Mouse (Mus musculus) heart, embryonic 14.5 days (tissue): ENCODE results near the gene Rnf111. TPM values are rescaled to one million over a fixed set of nuclear protein-coding genes. Genes with fewer than 3 reads are reported as not detected.

Experiments
- ATAC-seq: fragments of 200-750 bp; cut with Nextera tagmentation; 2 replicates; pipeline ENCODE4 v1.8.0; 2017; ENCODE audit warnings: low read depth, moderate TSS enrichment; ENCODE audit not compliant: insufficient number of reproducible peaks, insufficient read depth, low FRiP score
- H3K27ac ChIP-seq, 2 experiments: fragments of 200-500 bp in 1 of 2; fragments of 300-500 bp in 1 of 2; sonication (generic) in 1 of 2; replicated peaks in 1 of 2; 2 replicates each; pipeline ENCODE4 v1.5.1; 2012 to 2014; ENCODE audit warnings: low read depth in 2 of 2, low read length in 2 of 2, control low read depth in 1 of 2, mild to moderate bottlenecking in 1 of 2, mixed read lengths in 1 of 2; ENCODE audit not compliant: control insufficient read depth in 1 of 2, insufficient read depth in 1 of 2
- H3K27me3 ChIP-seq: fragments of 300-500 bp; sonication (generic); 2 replicates; pipeline ENCODE4 v1.6.1; 2014; ENCODE audit warnings: mild to moderate bottlenecking, low read length, control low read depth; ENCODE audit not compliant: control insufficient read depth, insufficient read depth
- H3K36me3 ChIP-seq: fragments of 300-500 bp; sonication (generic); 2 replicates; pipeline ENCODE4 v1.6.1; 2014; ENCODE audit warnings: mild to moderate bottlenecking, control low read depth, low read length, mixed read lengths; ENCODE audit not compliant: control insufficient read depth, insufficient read depth
- H3K4me1 ChIP-seq, 2 experiments: fragments of 200-500 bp in 1 of 2; fragments of 300-500 bp in 1 of 2; sonication (generic) in 1 of 2; 2 replicates each; pipeline ENCODE4 v1.6.1; 2012 to 2014; ENCODE audit warnings: low read length in 2 of 2, control low read depth in 1 of 2, mixed read lengths in 1 of 2; ENCODE audit not compliant: control insufficient read depth in 2 of 2, insufficient read depth in 2 of 2
- H3K4me2 ChIP-seq: fragments of 300-500 bp; sonication (generic); 2 replicates; pipeline ENCODE4 v1.6.1; 2014; ENCODE audit warnings: mild to moderate bottlenecking, low read length
- H3K4me3 ChIP-seq, 2 experiments: fragments of 200-500 bp in 1 of 2; fragments of 300-500 bp in 1 of 2; sonication (generic) in 1 of 2; 2 replicates each; pipeline ENCODE4 v1.5.1; 2012 to 2014; ENCODE audit warnings: low read length in 2 of 2, mild to moderate bottlenecking in 2 of 2, control low read depth in 1 of 2, low read depth in 1 of 2, moderate library complexity in 1 of 2; ENCODE audit not compliant: control insufficient read depth in 1 of 2, insufficient read depth in 1 of 2
- H3K9ac ChIP-seq: fragments of 300-500 bp; sonication (generic); 2 replicates; pipeline ENCODE4 v1.6.1; 2014; ENCODE audit warnings: mild to moderate bottlenecking, low read length
- H3K9me3 ChIP-seq: fragments of 300-500 bp; sonication (generic); 2 replicates; pipeline ENCODE4 v1.6.1; 2016; ENCODE audit warnings: low read length, control low read depth; ENCODE audit not compliant: control insufficient read depth
- WGBS: fragments of 180-500 bp; shearing (Covaris S2); extraction: QIAGEN DNeasy Blood & Tissue Kit; methylation state at CpG from one replicate; pipeline ENCODE4 v1.1.7; 2014; 5-methylcytosine and 5-hydroxymethylcytosine counted together
- polyA plus RNA-seq: library from polyadenylated mRNA; unstranded; fragments of >200 nt; fragmentation: Nextera tagmentation; extraction: Ambion mirVana; gene quantifications from 2 replicates; pipeline ENCODE4 v1.2.1, GENCODE M21; 2014

The Rnf111 gene
- polyA plus RNA-seq, 1 experiment from 2014 or later, result 22.8 TPM

GRCm38 (mm10) chr9:70421257-70422056 lies 82.1 kb downstream of the Rnf111 start, which contains the start of gene Ccnb2:
Gene Ccnb2 (minus strand): TSS chr9:70421547.
- peak within 1 kb of the TSS; percentile 86 for H3K9ac ChIP-seq

GRCm38 (mm10) chr9:70416412-70416811 lies 87.1 kb downstream of the Rnf111 start:
- Histone ChIP-seq H3K4me3 (no peak overlapping the region), H3K36me3 (peaks cover 73% of the 10 kb centered on the region), H3K27ac (no peak overlapping the region), H3K27me3 (no peaks in the 10 kb centered on the region), H3K9me3 (no peaks in the 10 kb centered on the region), H3K9ac (no peak overlapping the region), H3K4me2 (no peak overlapping the region), H3K4me1 (peaks cover 2 to 14% of the 10 kb centered on the region in 2 experiments; a peak in 2 of 4 replicates)
- WGBS, result 83% methylated on average over 3 of the region's 3 CpGs
- ATAC-seq, result no peak

More at GRCm38 (mm10) chr9:70421257-70422056, 82.1 kb downstream of the Rnf111 start, which contains the start of gene Ccnb2:
- WGBS, result 2% methylated on average over 45 of the region's 45 CpGs
- H3K4me1 ChIP-seq, result peaks cover 2 to 16% of the 10 kb centered on the region in 2 experiments; a peak in 3 of 4 replicates
- peak; percentile 92 for ATAC-seq
- no peaks in the 10 kb centered on the region for H3K27me3 ChIP-seq
- peak within 1 kb of the TSS; percentile 90 for H3K4me2 ChIP-seq
- peak within 1 kb of the TSS; percentile 76 to 81 for H3K4me3 ChIP-seq
- H3K27ac ChIP-seq, result peak within 1 kb of the TSS; percentile 46 to 68
- no peaks in the 10 kb centered on the region for H3K9me3 ChIP-seq
- peaks cover 55% of the 10 kb centered on the region for H3K36me3 ChIP-seq

GRCm38 (mm10) chr9:70413038-70413437 lies 90.5 kb downstream of the Rnf111 start:
- H3K4me1 ChIP-seq, result peaks cover 2% of the 10 kb centered on the region in 2 experiments; a peak in 1 of 4 replicates
- no peak overlapping the region for H3K9ac ChIP-seq
- H3K4me3 ChIP-seq, result no peak overlapping the region
- no peaks in the 10 kb centered on the region for H3K27me3 ChIP-seq
- H3K27ac ChIP-seq, result no peak overlapping the region
- ATAC-seq, result no peak
- no peak overlapping the region for H3K4me2 ChIP-seq
- H3K9me3 ChIP-seq, result no peaks in the 10 kb centered on the region
- H3K36me3 ChIP-seq, result peaks cover 94% of the 10 kb centered on the region
- 89% methylated on average over 7 of the region's 7 CpGs for WGBS

- Histone ChIP-seq H3K9ac (no peak overlapping the region), H3K4me3 (no peak overlapping the region), H3K27me3 (no peaks in the 10 kb centered on the region), H3K9me3 (no peaks in the 10 kb centered on the region), H3K4me1 (no peaks in the 10 kb centered on the region), H3K36me3 (peaks cover 87% of the 10 kb centered on the region), H3K27ac (no peak overlapping the region), H3K4me2 (no peak overlapping the region)
- ATAC-seq, result no peak
- WGBS, result 76% methylated on average over 11 of the region's 11 CpGs
These were observed 92.9 kb downstream of the Rnf111 start for GRCm38 (mm10) chr9:70410668-70411067.

DNA sequence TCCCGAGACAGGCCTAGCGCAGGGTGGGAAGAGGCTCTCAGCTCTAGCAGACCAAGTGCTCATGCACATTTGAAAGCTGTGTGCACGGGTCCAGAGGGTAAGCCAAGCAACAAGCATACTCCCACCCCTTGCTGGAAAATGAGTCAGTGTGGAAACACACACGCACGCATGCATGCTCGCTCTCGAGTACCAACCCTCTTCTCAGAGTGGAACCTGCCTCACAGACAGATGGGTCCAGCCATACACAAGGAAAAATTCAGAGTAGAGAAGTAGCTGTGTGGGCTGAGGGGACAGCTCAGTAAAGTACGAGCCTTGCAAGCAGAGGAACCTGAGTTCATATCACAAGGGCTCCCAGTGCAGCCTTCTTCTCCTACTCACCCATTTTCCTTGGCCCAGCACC lies 93.8 kb downstream of the Rnf111 start:
- Histone ChIP-seq H3K9ac (no peak overlapping the region), H3K27ac (no peak overlapping the region), H3K9me3 (no peaks in the 10 kb centered on the region), H3K36me3 (peaks cover 81% of the 10 kb centered on the region), H3K4me1 (no peaks in the 10 kb centered on the region), H3K4me2 (no peak overlapping the region), H3K4me3 (no peak overlapping the region), H3K27me3 (no peaks in the 10 kb centered on the region)
- 96% methylated on average over 8 of the region's 8 CpGs for WGBS
- no peak for ATAC-seq

DNA sequence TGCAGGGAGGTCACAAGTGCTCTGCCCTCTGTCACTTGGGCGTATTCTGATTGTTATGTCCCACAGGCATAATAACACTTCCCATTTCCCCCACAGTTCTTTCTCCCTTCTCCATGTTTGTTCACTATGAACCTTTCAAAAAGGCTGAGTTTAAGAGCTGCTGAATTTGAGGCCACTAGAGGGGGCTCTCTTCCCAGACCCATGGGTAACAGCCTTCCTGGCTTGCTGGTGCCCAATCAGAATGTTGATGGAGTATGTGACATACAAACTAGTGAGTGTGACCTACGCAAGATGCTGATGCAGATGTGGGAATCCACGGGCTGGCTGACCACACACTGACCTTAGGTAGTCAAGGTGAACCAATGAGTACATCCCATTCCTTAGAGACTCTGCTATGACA lies 94.7 kb downstream of the Rnf111 start:
- WGBS, result 92% methylated on average over 3 of the region's 3 CpGs
- ATAC-seq, result no peak
- peaks cover 72% of the 10 kb centered on the region for H3K36me3 ChIP-seq

GRCm38 (mm10) chr9:70406596-70406995 lies 96.9 kb downstream of the Rnf111 start:
- no peak overlapping the region for H3K27ac ChIP-seq
- no peaks in the 10 kb centered on the region for H3K4me1 ChIP-seq
- H3K36me3 ChIP-seq, result peaks cover 50% of the 10 kb centered on the region
- H3K4me2 ChIP-seq, result no peak overlapping the region
- H3K9ac ChIP-seq, result no peak overlapping the region
- no peak for ATAC-seq
- WGBS, result 83% methylated on average over 3 of the region's 3 CpGs
- H3K27me3 ChIP-seq, result no peaks in the 10 kb centered on the region
- H3K4me3 ChIP-seq, result no peak overlapping the region
- no peaks in the 10 kb centered on the region for H3K9me3 ChIP-seq

More for the DNA sequence above, 94.7 kb downstream of the Rnf111 start:
- Histone ChIP-seq H3K4me2 (no peak overlapping the region), H3K4me3 (no peak overlapping the region), H3K9ac (no peak overlapping the region), H3K27me3 (no peaks in the 10 kb centered on the region), H3K4me1 (no peaks in the 10 kb centered on the region), H3K9me3 (no peaks in the 10 kb centered on the region), H3K27ac (no peak overlapping the region)
